Mouse (Mus musculus): ENCODE results near the gene Tmed10. TPM values are rescaled to one million over a fixed set of nuclear protein-coding genes. Genes with fewer than 3 reads are reported as not detected.
A peak's percentile ranks its signal among the peaks of the same experiment; 100 is the strongest.

Tmed10 gene
- polyA plus RNA-seq, 1 experiment from 2014 or later, result 187 TPM

GRCm38 (mm10) chr12:85368441-85369063 is 6.1 kb downstream of the Tmed10 start:
- ATAC-seq, result no peak

GRCm38 (mm10) chr12:85366271-85366670 is 8.4 kb downstream of the Tmed10 start:
- Histone ChIP-seq H3K9ac (no peak overlapping the region), H3K9me3 (replicated peaks) (no peaks in the 10 kb centered on the region), H3K4me2 (no peak overlapping the region), H3K36me3 (ENCODE audit: poor library complexity, severe bottlenecking) (peaks cover 8% of the 10 kb centered on the region), H3K4me1 (peaks cover 15% of the 10 kb centered on the region), H3K27ac (no peak overlapping the region), H3K27me3 (no peaks in the 10 kb centered on the region), H3K4me3 (no peak overlapping the region)
- ATAC-seq, result no peak
- 68% methylated on average over 3 of the region's 3 CpGs for WGBS

More at GRCm38 (mm10) chr12:85368441-85369063, 6.1 kb downstream of the Tmed10 start:
- Histone ChIP-seq H3K4me2 (no peak overlapping the region), H3K4me1 (peaks cover 38% of the 10 kb centered on the region), H3K9ac (no peak overlapping the region), H3K27me3 (no peaks in the 10 kb centered on the region), H3K4me3 (no peak overlapping the region), H3K9me3 (replicated peaks) (no peaks in the 10 kb centered on the region), H3K36me3 (ENCODE audit: poor library complexity, severe bottlenecking) (no peaks in the 10 kb centered on the region), H3K27ac (no peak overlapping the region)
- WGBS, result 82% methylated on average over 6 of the region's 6 CpGs

DNA sequence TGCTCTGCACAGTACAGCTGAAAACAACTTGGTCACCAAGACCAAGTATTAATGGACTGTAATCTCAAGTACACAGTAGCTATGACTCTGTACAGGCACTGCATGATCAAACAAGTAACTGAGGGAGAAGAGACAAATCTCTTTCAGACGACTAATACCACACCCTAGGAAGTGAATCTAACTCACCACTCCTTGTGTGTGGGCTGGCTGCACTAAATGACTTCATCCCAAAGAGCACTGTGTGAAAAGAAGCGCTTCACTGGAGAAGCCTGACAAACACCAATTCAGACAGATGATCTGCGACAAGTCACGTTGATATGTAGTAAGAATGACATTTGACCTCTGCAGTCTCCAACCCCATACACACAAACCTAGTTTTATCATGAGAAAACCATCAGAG is 12.1 kb downstream of the Tmed10 start:
- Histone ChIP-seq H3K27ac (no peak overlapping the region), H3K9me3 (replicated peaks) (no peaks in the 10 kb centered on the region), H3K36me3 (ENCODE audit: poor library complexity, severe bottlenecking) (peaks cover 8% of the 10 kb centered on the region), H3K4me3 (no peak overlapping the region), H3K4me1 (peaks cover 11% of the 10 kb centered on the region), H3K4me2 (no peak overlapping the region), H3K9ac (no peak overlapping the region), H3K27me3 (no peaks in the 10 kb centered on the region)
- no peak for ATAC-seq
- WGBS, result 87% methylated on average over 4 of the region's 4 CpGs

DNA sequence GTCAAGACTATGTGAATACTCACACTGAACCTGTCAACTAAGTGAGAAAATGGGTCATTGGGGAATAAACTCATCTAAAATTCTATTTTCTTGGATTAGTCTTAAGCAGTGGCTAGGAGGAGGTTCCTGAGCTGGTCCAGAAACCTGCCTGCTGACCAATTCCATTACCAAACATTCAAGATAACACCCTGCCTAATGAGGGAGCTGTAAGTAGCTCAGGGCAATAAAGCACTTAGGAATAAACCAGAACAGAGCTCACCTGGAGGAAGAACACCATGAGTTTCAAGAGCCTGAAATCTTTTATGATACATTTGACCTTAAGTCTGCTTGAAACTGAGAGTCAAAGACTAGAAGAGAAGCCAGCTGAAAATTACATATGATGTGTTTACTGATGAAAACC is 13.1 kb downstream of the Tmed10 start:
- H3K4me1 ChIP-seq, result peaks cover 7% of the 10 kb centered on the region
- H3K9me3 ChIP-seq (replicated peaks), result no peaks in the 10 kb centered on the region
- no peak overlapping the region for H3K9ac ChIP-seq
- H3K36me3 ChIP-seq (ENCODE audit: poor library complexity, severe bottlenecking), result peaks cover 8% of the 10 kb centered on the region
- H3K27me3 ChIP-seq, result no peaks in the 10 kb centered on the region
- no peak overlapping the region for H3K4me3 ChIP-seq
- H3K4me2 ChIP-seq, result no peak overlapping the region
- no peak for ATAC-seq
- no peak overlapping the region for H3K27ac ChIP-seq

GRCm38 (mm10) chr12:85361165-85361564 is 13.5 kb downstream of the Tmed10 start:
- Histone ChIP-seq H3K27me3 (no peaks in the 10 kb centered on the region), H3K9ac (no peak overlapping the region), H3K4me1 (peaks cover 3% of the 10 kb centered on the region), H3K36me3 (ENCODE audit: poor library complexity, severe bottlenecking) (peaks cover 8% of the 10 kb centered on the region), H3K4me3 (no peak overlapping the region), H3K27ac (no peak overlapping the region), H3K9me3 (replicated peaks) (no peaks in the 10 kb centered on the region), H3K4me2 (no peak overlapping the region)
- 92% methylated on average over 3 of the region's 3 CpGs for WGBS
- no peak for ATAC-seq

GRCm38 (mm10) chr12:85354061-85354460 is 20.6 kb downstream of the Tmed10 start:
- Histone ChIP-seq H3K27ac (no peak overlapping the region), H3K4me3 (no peak overlapping the region), H3K36me3 (ENCODE audit: poor library complexity, severe bottlenecking) (peaks cover 31% of the 10 kb centered on the region), H3K4me1 (peaks cover 12% of the 10 kb centered on the region), H3K9me3 (replicated peaks) (no peaks in the 10 kb centered on the region), H3K27me3 (no peaks in the 10 kb centered on the region), H3K9ac (no peak overlapping the region), H3K4me2 (no peak overlapping the region)
- 83% methylated on average over 3 of the region's 3 CpGs for WGBS
- no peak for ATAC-seq

DNA sequence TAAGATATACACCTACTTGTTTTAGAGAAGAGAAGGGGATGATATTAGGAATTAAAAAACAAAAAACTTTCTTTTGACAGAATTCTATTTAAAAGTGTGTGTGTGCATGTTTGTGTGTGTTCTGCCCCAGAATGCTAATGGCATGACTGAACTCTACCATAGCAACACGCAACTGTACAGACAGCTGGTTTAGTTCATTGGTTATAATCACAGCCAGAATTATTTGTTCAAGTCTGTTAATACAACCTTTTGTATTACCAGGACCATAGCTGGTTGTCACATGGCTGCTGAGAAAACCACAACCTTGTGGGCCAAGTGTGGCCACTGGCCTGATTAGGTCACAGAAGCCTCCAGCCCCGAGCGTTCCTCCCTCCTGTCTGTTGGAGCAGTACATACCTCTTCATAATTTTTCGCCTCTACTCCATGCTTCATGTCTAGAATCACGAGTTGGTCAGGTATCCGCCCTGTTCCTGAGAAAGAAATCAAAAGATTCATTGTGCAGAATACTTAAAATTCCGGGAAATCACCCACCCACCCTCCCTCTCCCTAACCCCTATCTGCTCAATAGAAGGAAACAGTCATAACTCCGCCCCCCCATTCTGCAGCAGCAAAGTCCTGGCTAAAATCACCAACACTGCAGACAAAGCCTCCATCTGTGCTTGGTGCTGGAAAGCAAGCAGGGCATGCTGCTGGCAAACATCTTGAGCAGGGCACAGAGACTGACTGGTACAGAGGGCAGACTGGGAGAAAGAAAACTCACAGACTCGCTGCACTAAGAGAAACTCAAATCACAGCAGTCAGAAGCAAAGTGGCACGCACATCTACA is 24.0 kb downstream of the Tmed10 start:
- 60% methylated on average over 10 of the region's 10 CpGs for WGBS

DNA sequence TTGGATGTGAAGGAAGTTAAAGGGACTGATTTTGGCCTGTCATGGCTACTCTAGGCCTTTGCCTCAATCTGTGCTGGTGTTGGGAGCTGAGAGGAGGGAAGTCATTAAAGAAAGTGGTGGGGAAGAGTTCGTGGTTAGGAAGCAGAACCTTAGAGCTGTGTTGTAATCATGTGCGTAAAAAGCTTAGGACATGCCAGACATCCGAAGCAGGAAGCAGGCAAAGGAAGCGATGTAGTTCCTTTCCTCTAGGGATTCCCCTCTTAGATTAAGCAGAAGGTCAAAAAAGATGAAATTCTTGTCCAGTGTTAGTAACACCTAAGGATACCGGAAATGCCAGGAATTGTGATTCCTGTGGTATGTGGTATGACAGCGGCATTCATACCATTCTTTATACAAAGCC is 26.3 kb downstream of the Tmed10 start:
- no peak overlapping the region for H3K4me2 ChIP-seq
- 88% methylated on average over 6 of the region's 6 CpGs for WGBS

More for the DNA sequence above, 24.0 kb downstream of the Tmed10 start:
- 0 out of 2 replicates have a peak overlapping the region, but pooled peaks have one; percentile 1 for H3K4me2 ChIP-seq
- no peaks in the 10 kb centered on the region for H3K9me3 ChIP-seq (replicated peaks)
- no peak overlapping the region for H3K9ac ChIP-seq
- H3K4me3 ChIP-seq, result no peak overlapping the region
- peaks cover 43% of the 10 kb centered on the region for H3K36me3 ChIP-seq (ENCODE audit: poor library complexity, severe bottlenecking)
- ATAC-seq, result peak; percentile 90
- peaks cover 12% of the 10 kb centered on the region for H3K4me1 ChIP-seq
- H3K27me3 ChIP-seq, result no peaks in the 10 kb centered on the region
- H3K27ac ChIP-seq, result peak overlapping the region; percentile 65

GRCm38 (mm10) chr12:85347196-85347595 is 27.5 kb downstream of the Tmed10 start:
- H3K4me2 ChIP-seq, result no peak overlapping the region
- peaks cover 42% of the 10 kb centered on the region for H3K36me3 ChIP-seq (ENCODE audit: poor library complexity, severe bottlenecking)
- peaks cover 12% of the 10 kb centered on the region for H3K4me1 ChIP-seq
- ATAC-seq, result no peak
- no peaks in the 10 kb centered on the region for H3K9me3 ChIP-seq (replicated peaks)
- H3K27me3 ChIP-seq, result no peaks in the 10 kb centered on the region
- H3K27ac ChIP-seq, result no peak overlapping the region
- H3K4me3 ChIP-seq, result no peak overlapping the region
- WGBS, result 85% methylated on average over 3 of the region's 3 CpGs
- H3K9ac ChIP-seq, result no peak overlapping the region

More for the DNA sequence above, 26.3 kb downstream of the Tmed10 start:
- Histone ChIP-seq H3K4me1 (peaks cover 12% of the 10 kb centered on the region), H3K36me3 (ENCODE audit: poor library complexity, severe bottlenecking) (peaks cover 43% of the 10 kb centered on the region), H3K27me3 (no peaks in the 10 kb centered on the region), H3K4me3 (no peak overlapping the region), H3K9me3 (replicated peaks) (no peaks in the 10 kb centered on the region), H3K9ac (no peak overlapping the region), H3K27ac (no peak overlapping the region)
- no peak for ATAC-seq

DNA sequence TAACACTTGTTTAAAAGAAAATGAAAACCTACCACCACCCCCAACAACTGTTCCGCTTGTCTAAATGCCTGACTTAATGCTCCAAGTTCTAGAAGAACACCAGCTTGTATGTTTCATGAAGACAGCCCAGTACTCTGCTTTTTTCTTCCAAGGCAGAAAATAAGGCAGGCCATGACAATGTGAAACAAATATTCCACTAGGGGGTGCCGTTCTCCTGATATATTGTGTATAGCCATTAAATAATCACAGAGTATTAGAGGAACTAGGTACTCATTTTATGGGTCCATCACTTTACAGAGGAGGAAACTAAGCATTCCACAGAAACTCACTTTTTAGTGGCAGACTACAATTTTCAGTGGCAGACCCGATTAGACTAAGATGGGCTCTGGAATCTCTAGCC is 28.3 kb downstream of the Tmed10 start:
- Histone ChIP-seq H3K4me3 (no peak overlapping the region), H3K27me3 (no peaks in the 10 kb centered on the region), H3K9ac (no peak overlapping the region), H3K36me3 (ENCODE audit: poor library complexity, severe bottlenecking) (peaks cover 45% of the 10 kb centered on the region), H3K9me3 (replicated peaks) (no peaks in the 10 kb centered on the region), H3K4me2 (no peak overlapping the region), H3K27ac (no peak overlapping the region), H3K4me1 (peaks cover 8% of the 10 kb centered on the region)
- 59% methylated on average over 3 of the region's 3 CpGs for WGBS
- peak; percentile 53; the same call in 1 of the 2 replicates for ATAC-seq

- Histone ChIP-seq H3K4me2 (no peak overlapping the region), H3K9me3 (replicated peaks) (no peaks in the 10 kb centered on the region), H3K9ac (no peak overlapping the region), H3K27me3 (no peaks in the 10 kb centered on the region), H3K27ac (no peak overlapping the region), H3K4me3 (no peak overlapping the region), H3K4me1 (peaks cover 10% of the 10 kb centered on the region), H3K36me3 (ENCODE audit: poor library complexity, severe bottlenecking) (peaks cover 44% of the 10 kb centered on the region)
- no peak for ATAC-seq
- whole genome bisulfite sequencing, result 94% methylated on average over 6 of the region's 6 CpGs
Measured at GRCm38 (mm10) chr12:85345559-85345958, 29.1 kb downstream of the Tmed10 start.

DNA sequence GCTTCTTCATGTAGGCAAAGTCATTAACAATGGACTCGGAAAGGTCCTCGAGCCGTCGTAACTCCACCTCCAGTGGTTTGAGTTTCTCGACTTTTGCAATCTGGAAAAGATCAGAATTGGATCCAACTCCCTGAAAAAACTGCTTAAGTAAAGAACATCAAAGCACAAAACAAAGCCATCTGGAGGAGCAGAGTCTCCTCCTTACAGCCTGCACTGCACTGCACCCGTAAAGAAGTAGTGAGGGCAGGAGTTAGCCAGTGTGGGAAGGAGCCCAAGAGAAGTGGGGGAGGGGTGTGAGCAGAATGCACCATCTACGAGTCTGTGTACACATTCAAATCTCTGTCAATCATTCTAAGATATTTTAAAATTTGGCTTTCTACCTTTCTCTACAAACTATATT is 30.4 kb downstream of the Tmed10 start:
- Histone ChIP-seq H3K4me1 (peaks cover 16% of the 10 kb centered on the region), H3K27ac (no peak overlapping the region), H3K4me3 (no peak overlapping the region), H3K4me2 (no peak overlapping the region), H3K36me3 (ENCODE audit: poor library complexity, severe bottlenecking) (peaks cover 35% of the 10 kb centered on the region), H3K27me3 (no peaks in the 10 kb centered on the region), H3K9ac (no peak overlapping the region), H3K9me3 (replicated peaks) (no peaks in the 10 kb centered on the region)
- ATAC-seq, result no peak
- 87% methylated on average over 7 of the region's 7 CpGs for WGBS

All from forebrain, embryonic 13.5 days (tissue).